Mouse (Mus musculus): Measurements from ENCODE around the gene Kcnip2.
"Not testable (repeated sequence)": the region's sequence is repeated elsewhere in the genome, so short reads cannot be mapped to it uniquely, and the experiment has no call there.

The Kcnip2 gene

GRCm38 (mm10) chr19:45812115-45812514 lies 3.7 kb downstream of the Kcnip2 start:
- peak in 1 of 2 experiments; percentile 44 for DNase-seq (ENCODE audit: low spot score in 2 of 2)

- no peak for DNase-seq (ENCODE audit: low spot score in 2 of 2)
Observed at GRCm38 (mm10) chr19:45811028-45811674, 4.7 kb downstream of the Kcnip2 start.

GRCm38 (mm10) chr19:45807732-45808131 lies 8.1 kb downstream of the Kcnip2 start:
- DNase-seq (ENCODE audit: low spot score in 2 of 2) = no peak

GRCm38 (mm10) chr19:45805817-45806216 lies 10.0 kb downstream of the Kcnip2 start:
- not testable (repeated sequence) for DNase-seq (ENCODE audit: low spot score in 2 of 2)

- DNase-seq (ENCODE audit: low spot score in 2 of 2) = no peak
Observed at GRCm38 (mm10) chr19:45804593-45805368, 11.1 kb downstream of the Kcnip2 start.

GRCm38 (mm10) chr19:45803408-45803807 lies 12.5 kb downstream of the Kcnip2 start:
- DNase-seq (ENCODE audit: low spot score in 2 of 2) = no peak

- no peak for DNase-seq (ENCODE audit: low spot score in 2 of 2)
Observed at GRCm38 (mm10) chr19:45802702-45803101, 13.2 kb downstream of the Kcnip2 start.

- DNase-seq (ENCODE audit: low spot score in 2 of 2) = no peak
Observed at GRCm38 (mm10) chr19:45796879-45797278, 19.0 kb downstream of the Kcnip2 start.

- DNase-seq (ENCODE audit: low spot score in 2 of 2) = no peak
Observed at GRCm38 (mm10) chr19:45796061-45796556, 19.8 kb downstream of the Kcnip2 start.

- no peak for DNase-seq (ENCODE audit: low spot score in 2 of 2)
Observed at GRCm38 (mm10) chr19:45795406-45795944, 20.4 kb downstream of the Kcnip2 start.

- no peak for DNase-seq (ENCODE audit: low spot score in 2 of 2)
Observed at GRCm38 (mm10) chr19:45794718-45795117, 21.1 kb downstream of the Kcnip2 start.

- DNase-seq (ENCODE audit: low spot score in 2 of 2) = no peak
Observed at GRCm38 (mm10) chr19:45792404-45792803, 23.5 kb downstream of the Kcnip2 start.

GRCm38 (mm10) chr19:45789888-45790874 lies 25.7 kb downstream of the Kcnip2 start:
- peak in 1 of 2 experiments; percentile 32 for DNase-seq (ENCODE audit: low spot score in 2 of 2)

- DNase-seq (ENCODE audit: low spot score in 2 of 2) = no peak
Observed at GRCm38 (mm10) chr19:45789365-45789764, 26.5 kb downstream of the Kcnip2 start.

GRCm38 (mm10) chr19:45788337-45788736 lies 27.5 kb downstream of the Kcnip2 start:
- no peak for DNase-seq (ENCODE audit: low spot score in 2 of 2)

GRCm38 (mm10) chr19:45787450-45787849 lies 28.4 kb downstream of the Kcnip2 start:
- DNase-seq (ENCODE audit: low spot score in 2 of 2) = no peak

- DNase-seq (ENCODE audit: low spot score in 2 of 2) = no peak
Observed at GRCm38 (mm10) chr19:45785470-45785869, 30.4 kb downstream of the Kcnip2 start.

GRCm38 (mm10) chr19:45783933-45784576 lies 31.8 kb downstream of the Kcnip2 start:
- no peak for DNase-seq (ENCODE audit: low spot score in 2 of 2)

GRCm38 (mm10) chr19:45783181-45783932 lies 32.5 kb downstream of the Kcnip2 start, which contains the start of gene Mgea5:
Gene Mgea5, minus strand, starts transcription at chr19:45783837.
- DNase-seq (ENCODE audit: low spot score in 2 of 2) = peak; percentile 94 to 98
